Mouse (Mus musculus): ENCODE data around the gene Arhgap27.
"Not testable (repeated sequence)": the region's sequence is repeated elsewhere in the genome, so short reads cannot be mapped to it uniquely, and the experiment has no call there.

Gene Arhgap27

GRCm38 (mm10) chr11:103304525-103304924 is 59.0 kb downstream of the Arhgap27 start:
- DNase-seq (ENCODE audit: low read depth, low spot score) = no peak

GRCm38 (mm10) chr11:103294772-103295171 is 68.7 kb downstream of the Arhgap27 start:
- no peak for DNase-seq (ENCODE audit: low read depth, low spot score)

GRCm38 (mm10) chr11:103294066-103294465 is 69.4 kb downstream of the Arhgap27 start:
- DNase-seq (ENCODE audit: low read depth, low spot score) = no peak

- no peak for DNase-seq (ENCODE audit: low read depth, low spot score)
These were observed 70.6 kb downstream of the Arhgap27 start for GRCm38 (mm10) chr11:103292890-103293287.

- DNase-seq (ENCODE audit: low read depth, low spot score) = no peak
These were observed 71.2 kb downstream of the Arhgap27 start for GRCm38 (mm10) chr11:103292152-103292889.

GRCm38 (mm10) chr11:103290841-103291240 is 72.7 kb downstream of the Arhgap27 start:
- not testable (repeated sequence) for DNase-seq (ENCODE audit: low read depth, low spot score)

GRCm38 (mm10) chr11:103288291-103288963 is 75.1 kb downstream of the Arhgap27 start:
- no peak for DNase-seq (ENCODE audit: low read depth, low spot score)

- DNase-seq (ENCODE audit: low read depth, low spot score) = no peak
These were observed 76.6 kb downstream of the Arhgap27 start for GRCm38 (mm10) chr11:103286910-103287309.

GRCm38 (mm10) chr11:103285951-103286350 is 77.5 kb downstream of the Arhgap27 start:
- no peak for DNase-seq (ENCODE audit: low read depth, low spot score)

GRCm38 (mm10) chr11:103285276-103285675 is 78.2 kb downstream of the Arhgap27 start:
- DNase-seq (ENCODE audit: low read depth, low spot score) = no peak

GRCm38 (mm10) chr11:103281784-103282183 is 81.7 kb downstream of the Arhgap27 start:
- DNase-seq (ENCODE audit: low read depth, low spot score) = no peak

All from c-Kit-negative CD71-positive TER-119-positive erythroid progenitor cells, embryonic 14.5 days (primary cell).